Mouse (Mus musculus): ENCODE data around the gene Pld3. TPM values are rescaled to one million over a fixed set of nuclear protein-coding genes. Genes with fewer than 3 reads are reported as not detected.

The Pld3 gene
- 100 to 1,000 TPM; 468 to 470 TPM for total RNA-seq (2021)
- long read RNA-seq, transcript Pld3-201 (14 exons, 2,282 nt): major isoform, 52 of 535 reads
- long read RNA-seq, partial matches to known transcripts: 422 of 535 reads
- long read RNA-seq, other reads (novel, unspliced or antisense): 58 of 535 reads

GRCm38 (mm10) chr7:27552931-27553513 is at the start of gene Pld3, which contains the start of gene 2310022A10Rik:
TSS of gene Pld3 (minus strand) at chr7:27553218.
TSS of gene 2310022A10Rik (plus strand) at chr7:27553233.
- DNase-seq (ENCODE audit: low spot score in 2 of 2): peak; percentile 92 to 95

GRCm38 (mm10) chr7:27602161-27602560 is 49.1 kb upstream of the Pld3 start:
- DNase-seq (ENCODE audit: low spot score in 2 of 2): no peak

GRCm38 (mm10) chr7:27601628-27602027 is 48.6 kb upstream of the Pld3 start:
- DNase-seq (ENCODE audit: low spot score in 2 of 2): peak in 1 of 2 experiments; percentile 59

- DNase-seq (ENCODE audit: low spot score in 2 of 2): no peak
These were observed 45.0 kb upstream of the Pld3 start for GRCm38 (mm10) chr7:27598053-27598452.

- DNase-seq (ENCODE audit: low spot score in 2 of 2): no peak
These were observed 43.8 kb upstream of the Pld3 start for GRCm38 (mm10) chr7:27596586-27597503.

- DNase-seq (ENCODE audit: low spot score in 2 of 2): no peak
These were observed 40.1 kb upstream of the Pld3 start for GRCm38 (mm10) chr7:27592934-27593645.

- no peak for DNase-seq (ENCODE audit: low spot score in 2 of 2)
These were observed 39.4 kb upstream of the Pld3 start for GRCm38 (mm10) chr7:27592217-27592929.

GRCm38 (mm10) chr7:27591266-27592216 is 38.5 kb upstream of the Pld3 start, which contains the start of gene Akt2:
TSS of gene Akt2 (plus strand) at chr7:27591552.
- DNase-seq (ENCODE audit: low spot score in 2 of 2): peak; percentile 92 to 95

- no peak for DNase-seq (ENCODE audit: low spot score in 2 of 2)
These were observed 37.7 kb upstream of the Pld3 start for GRCm38 (mm10) chr7:27590566-27591213.

- no peak for DNase-seq (ENCODE audit: low spot score in 2 of 2)
These were observed 37.1 kb upstream of the Pld3 start for GRCm38 (mm10) chr7:27590088-27590487.

- no peak for DNase-seq (ENCODE audit: low spot score in 2 of 2)
These were observed 34.7 kb upstream of the Pld3 start for GRCm38 (mm10) chr7:27587741-27588140.

- DNase-seq (ENCODE audit: low spot score in 2 of 2): no peak
These were observed 33.8 kb upstream of the Pld3 start for GRCm38 (mm10) chr7:27586861-27587260.

GRCm38 (mm10) chr7:27580380-27581174 is 27.6 kb upstream of the Pld3 start:
- no peak for DNase-seq (ENCODE audit: low spot score in 2 of 2)

GRCm38 (mm10) chr7:27578465-27578864 is 25.4 kb upstream of the Pld3 start:
- no peak for DNase-seq (ENCODE audit: low spot score in 2 of 2)

- DNase-seq (ENCODE audit: low spot score in 2 of 2): no peak
These were observed 24.6 kb upstream of the Pld3 start for GRCm38 (mm10) chr7:27577589-27577988.

- DNase-seq (ENCODE audit: low spot score in 2 of 2): peak; percentile 46 to 58
These were observed 23.9 kb upstream of the Pld3 start for GRCm38 (mm10) chr7:27576914-27577313.

GRCm38 (mm10) chr7:27574124-27574880 is 21.3 kb upstream of the Pld3 start:
- no peak for DNase-seq (ENCODE audit: low spot score in 2 of 2)

Measured in layer of hippocampus, postnatal 10 days (tissue).